Mouse (Mus musculus) gastrocnemius, adult 2 months (tissue): Measurements from ENCODE around the gene Cadps. TPM values are rescaled to one million over a fixed set of nuclear protein-coding genes. Genes with fewer than 3 reads are reported as not detected.

Source experiments
- DNase-seq: peaks from one replicate; pipeline ENCODE4 v3.0.0; 2022
- H3K27ac ChIP-seq: fragments of 200-600 bp; 2 replicates; pipeline ENCODE4 v1.8.1; 2022; ENCODE audit warnings: mild to moderate bottlenecking
- H3K4me3 ChIP-seq: fragments of 200-600 bp; 2 replicates; pipeline ENCODE4 v1.8.1; 2022; ENCODE audit warnings: mild to moderate bottlenecking, moderate library complexity
- CTCF ChIP-seq: fragments of 200-600 bp; IDR thresholded peaks from 2 replicates; pipeline ENCODE4 v1.8.1; 2022; ENCODE audit warnings: antibody characterized with exemption, mild to moderate bottlenecking, moderate library complexity
- intact Hi-C: fragments of 180-260 bp; cut with DNase I; formaldehyde crosslinking; loops from one replicate; pipeline ENCODE4 v1.15.1; 2025
- total RNA-seq, 2 experiments: library from RNA; stranded (reverse); gene quantifications; 2 replicates each; pipeline ENCODE4 v1.2.3; 2021

Cadps gene
- total RNA-seq, 2 experiments from 2014 or later, result 0.06 to 0.20 TPM

- intact Hi-C loops, result no loop called here
- Histone ChIP-seq H3K4me3 (no peak overlapping the region), H3K27ac (no peak overlapping the region)
- no peak for TF ChIP-seq CTCF
- DNase-seq, result no peak
Measured at GRCm38 (mm10) chr14:12406588-12406987, 416.3 kb downstream of the Cadps start.

GRCm38 (mm10) chr14:12405201-12405600, 417.7 kb downstream of the Cadps start:
- no peak for TF ChIP-seq CTCF
- no peak for DNase-seq
- Histone ChIP-seq H3K4me3 (no peak overlapping the region), H3K27ac (no peak overlapping the region)
- intact Hi-C loops, result no loop called here

- intact Hi-C loops, result no loop called here
- Histone ChIP-seq H3K27ac (no peak overlapping the region), H3K4me3 (no peak overlapping the region)
- DNase-seq, result no peak
- TF ChIP-seq CTCF, result no peak
Measured at GRCm38 (mm10) chr14:12404724-12405123, 418.2 kb downstream of the Cadps start.

GRCm38 (mm10) chr14:12404052-12404451, 418.8 kb downstream of the Cadps start:
- Histone ChIP-seq H3K4me3 (no peak overlapping the region), H3K27ac (no peak overlapping the region)
- DNase-seq, result no peak
- TF ChIP-seq CTCF, result no peak
- intact Hi-C loops, result no loop called here

GRCm38 (mm10) chr14:12400116-12400515, 422.8 kb downstream of the Cadps start:
- Histone ChIP-seq H3K27ac (no peak overlapping the region), H3K4me3 (no peak overlapping the region)
- DNase-seq, result no peak
- intact Hi-C loops, result no loop called here
- no peak for TF ChIP-seq CTCF

- intact Hi-C loops, result no loop called here
- TF ChIP-seq CTCF, result peak; percentile 2; the same call in 1 of the 2 replicates
- no peak overlapping the region for H3K27ac ChIP-seq
- no peak overlapping the region for H3K4me3 ChIP-seq
- DNase-seq, result no peak
Measured at GRCm38 (mm10) chr14:12397561-12397960, 425.3 kb downstream of the Cadps start.

- H3K4me3 ChIP-seq, result no peak overlapping the region
- no peak overlapping the region for H3K27ac ChIP-seq
- intact Hi-C loops, result no loop called here
- no peak for DNase-seq
- no peak for TF ChIP-seq CTCF
Measured at GRCm38 (mm10) chr14:12394318-12394717, 428.6 kb downstream of the Cadps start.

- no peak overlapping the region for H3K27ac ChIP-seq
- no peak for TF ChIP-seq CTCF
- intact Hi-C loops, result no loop called here
- DNase-seq, result no peak
- no peak overlapping the region for H3K4me3 ChIP-seq
Measured at GRCm38 (mm10) chr14:12393271-12393861, 429.5 kb downstream of the Cadps start.

GRCm38 (mm10) chr14:12391167-12391566, 431.7 kb downstream of the Cadps start:
- no peak for TF ChIP-seq CTCF
- intact Hi-C loops, result no loop called here

GRCm38 (mm10) chr14:12388806-12389436, 434.0 kb downstream of the Cadps start:
- Histone ChIP-seq H3K27ac (no peak overlapping the region), H3K4me3 (no peak overlapping the region)
- intact Hi-C loops, result no loop called here
- TF ChIP-seq CTCF, result no peak
- DNase-seq, result no peak

More at GRCm38 (mm10) chr14:12391167-12391566, 431.7 kb downstream of the Cadps start:
- Histone ChIP-seq H3K4me3 (no peak overlapping the region), H3K27ac (no peak overlapping the region)
- no peak for DNase-seq

- no peak for TF ChIP-seq CTCF
- DNase-seq, result no peak
- intact Hi-C loops, result no loop called here
- Histone ChIP-seq H3K27ac (no peak overlapping the region), H3K4me3 (no peak overlapping the region)
Measured at GRCm38 (mm10) chr14:12388192-12388795, 434.6 kb downstream of the Cadps start.

- Histone ChIP-seq H3K4me3 (no peak overlapping the region), H3K27ac (no peak overlapping the region)
- no peak for TF ChIP-seq CTCF
- intact Hi-C loops, result no loop called here
- DNase-seq, result no peak
Measured at GRCm38 (mm10) chr14:12387176-12387575, 435.7 kb downstream of the Cadps start.

- Histone ChIP-seq H3K27ac (no peak overlapping the region), H3K4me3 (no peak overlapping the region)
- DNase-seq, result no peak
- intact Hi-C loops, result no loop called here
- no peak for TF ChIP-seq CTCF
Measured at GRCm38 (mm10) chr14:12377883-12378282, 445.0 kb downstream of the Cadps start.
